Mouse (Mus musculus) embryonic fibroblast, embryonic 13.5 days (primary cell): Measurements from ENCODE around the gene Lgals4. TPM values are rescaled to one million over a fixed set of nuclear protein-coding genes. Genes with fewer than 3 reads are reported as not detected.

Experiments used
- H3K27ac ChIP-seq: 2 replicates; pipeline ENCODE4 v1.5.1; 2012; ENCODE audit warnings: low read length, control low read depth, inconsistent platforms; ENCODE audit not compliant: insufficient read depth
- H3K4me1 ChIP-seq: 2 replicates; pipeline ENCODE4 v1.6.1; 2011; ENCODE audit warnings: low read length; ENCODE audit not compliant: control insufficient read depth, insufficient read depth
- H3K4me3 ChIP-seq: 2 replicates; pipeline ENCODE4 v1.5.1; 2011; ENCODE audit warnings: mild to moderate bottlenecking, control low read depth, low read length; ENCODE audit not compliant: insufficient read depth
- CTCF ChIP-seq: IDR thresholded peaks from 2 replicates; pipeline ENCODE4 v1.5.1; 2011; ENCODE audit warnings: mild to moderate bottlenecking, control low read depth, low read length, moderate library complexity, borderline replicate concordance; ENCODE audit not compliant: insufficient read depth
- POLR2A ChIP-seq: IDR thresholded peaks from 2 replicates; pipeline ENCODE4 v1.6.1; 2011; ENCODE audit warnings: low read depth, mild to moderate bottlenecking, control low read depth, low read length, moderate library complexity
- polyA plus RNA-seq: library from polyadenylated mRNA; stranded (reverse); fragments of >200 nt; gene quantifications from 2 replicates; pipeline ENCODE4 v1.2.4, GENCODE M21; 2011; ENCODE audit warnings: low read depth; ENCODE audit not compliant: missing spikeins, insufficient read length

The Lgals4 gene
- polyA plus RNA-seq, 1 experiment: 6.5 TPM

- peak within 1 kb of the TSS; percentile 95 for H3K27ac ChIP-seq
- H3K4me1 ChIP-seq: peaks cover 9% of the 10 kb centered on the region
- H3K4me3 ChIP-seq: peak within 1 kb of the TSS; percentile 58
- TF ChIP-seq CTCF (no peak), POLR2A (peak; percentile 61)
Measured at GRCm38 (mm10) chr7:28808221-28808941, 25.3 kb upstream of the Lgals4 start, which contains the start of gene Hnrnpl. Gene Hnrnpl, plus strand, starts transcription at chr7:28808541.

- Histone ChIP-seq H3K4me1 (peaks cover 7% of the 10 kb centered on the region), H3K27ac (peak overlapping the region; percentile 95), H3K4me3 (peak overlapping the region; percentile 58)
- TF ChIP-seq CTCF: no peak
- TF ChIP-seq POLR2A: peak; percentile 82
Measured at GRCm38 (mm10) chr7:28808957-28809393, 24.7 kb upstream of the Lgals4 start.

GRCm38 (mm10) chr7:28809401-28810089 is 24.1 kb upstream of the Lgals4 start:
- TF ChIP-seq POLR2A (peak; percentile 68), CTCF (no peak)
- peaks cover 7% of the 10 kb centered on the region for H3K4me1 ChIP-seq
- peak overlapping the region; percentile 58 for H3K4me3 ChIP-seq

GRCm38 (mm10) chr7:28810107-28811066 is 23.3 kb upstream of the Lgals4 start:
- peak overlapping the region; percentile 95 for H3K27ac ChIP-seq
- peak overlapping the region; percentile 84 for H3K4me3 ChIP-seq
- H3K4me1 ChIP-seq: peaks cover 7% of the 10 kb centered on the region
- TF ChIP-seq POLR2A (peak; percentile 88), CTCF (no peak)

More at GRCm38 (mm10) chr7:28809401-28810089, 24.1 kb upstream of the Lgals4 start:
- H3K27ac ChIP-seq: peak overlapping the region; percentile 95

GRCm38 (mm10) chr7:28811228-28811627 is 22.4 kb upstream of the Lgals4 start:
- TF ChIP-seq POLR2A (peak; percentile 39; the same call in 1 of the 2 replicates), CTCF (no peak)
- Histone ChIP-seq H3K4me1 (peaks cover 7% of the 10 kb centered on the region), H3K27ac (peak overlapping the region; percentile 94), H3K4me3 (peak overlapping the region; percentile 84)

GRCm38 (mm10) chr7:28811640-28812275 is 21.9 kb upstream of the Lgals4 start:
- Histone ChIP-seq H3K4me1 (peaks cover 7% of the 10 kb centered on the region), H3K27ac (peak overlapping the region; percentile 62), H3K4me3 (peak overlapping the region; percentile 84)
- TF ChIP-seq POLR2A (0 out of 2 replicates have a peak, but pooled peaks have one; percentile 32), CTCF (no peak)

GRCm38 (mm10) chr7:28812436-28812835 is 21.2 kb upstream of the Lgals4 start:
- peaks cover 9% of the 10 kb centered on the region for H3K4me1 ChIP-seq
- peak overlapping the region; percentile 62; the same call in 1 of the 2 replicates for H3K27ac ChIP-seq
- TF ChIP-seq CTCF (no peak), POLR2A (peak; percentile 6; the same call in 1 of the 2 replicates)
- H3K4me3 ChIP-seq: peak overlapping the region; percentile 84

GRCm38 (mm10) chr7:28812949-28813348 is 20.7 kb upstream of the Lgals4 start:
- Histone ChIP-seq H3K4me3 (peak overlapping the region; percentile 84), H3K4me1 (peaks cover 5% of the 10 kb centered on the region; the same call in 1 of the 2 replicates), H3K27ac (peak overlapping the region; percentile 62; the same call in 1 of the 2 replicates)
- TF ChIP-seq POLR2A (no peak; the same call in 1 of the 2 replicates), CTCF (no peak)
